ENCODE assay signal across 8 mouse cellular contexts in genomic region chr1:133660466-133661202, GRCm38 (mm10). TPM values are rescaled to one million over a fixed set of nuclear protein-coding genes. Genes with fewer than 3 reads are reported as not detected.
DNase-seq lines count a peak whose midpoint lies in the region; ATAC-seq and TF ChIP-seq lines count a peak whose summit lies in the region.

Zbed6 (minus strand) TSS chr1:133660885.

- peak within 1 kb of the TSS; percentile 79 for H3ac ChIP-seq in C2C12 (ENCODE audit: control insufficient read depth, insufficient read length, low read depth)

- TF ChIP-seq EP300 in stomach, postnatal 0 days (optimal IDR thresholded peaks at IDR 0.05): no peak

- TF ChIP-seq CTCF in C2C12 (IDR thresholded peaks at IDR 0.05; ENCODE audit: control insufficient read depth, insufficient read depth, insufficient read length): no peak
- no peak for TF ChIP-seq CTCF in bone marrow, adult 2 months (IDR thresholded peaks at IDR 0.05; ENCODE audit: control insufficient read depth, insufficient read depth, low read length)
- no peak for TF ChIP-seq CTCF in stomach, postnatal 0 days (IDR thresholded peaks at IDR 0.05; ENCODE audit: low read depth)

- peaks cover 51% of the 10 kb centered on the region for H3K79me3 ChIP-seq in C2C12 (ENCODE audit: low read depth)

- peak within 1 kb of the TSS; percentile 92 for H3K9ac ChIP-seq in embryonic facial prominence, embryonic 14.5 days (ENCODE audit: low read depth, low read length)
- H3K9ac ChIP-seq in liver, embryonic 12.5 days: peak within 1 kb of the TSS; percentile 93
- H3K9ac ChIP-seq in stomach, postnatal 0 days (ENCODE audit: low read length): peak within 1 kb of the TSS; percentile 91

- H3K27ac ChIP-seq in bone marrow, adult 2 months (ENCODE audit: control insufficient read depth, insufficient read depth, low read depth, low read length, poor library complexity): peak within 1 kb of the TSS; percentile 89
- peak within 1 kb of the TSS; percentile 97 for H3K27ac ChIP-seq in embryonic facial prominence, embryonic 14.5 days (replicated peaks; ENCODE audit: low read depth, low read length)
- peak within 1 kb of the TSS; percentile 97 for H3K27ac ChIP-seq in heart, embryonic 10.5 days
- peak within 1 kb of the TSS; percentile 88 for H3K27ac ChIP-seq in liver, embryonic 12.5 days
- peak within 1 kb of the TSS; percentile 95 for H3K27ac ChIP-seq in stomach, postnatal 0 days (replicated peaks)

- H3K9me3 ChIP-seq in embryonic facial prominence, embryonic 14.5 days (ENCODE audit: control insufficient read depth, low read length): no peaks in the 10 kb centered on the region
- H3K9me3 ChIP-seq in heart, embryonic 10.5 days: no peaks in the 10 kb centered on the region
- H3K9me3 ChIP-seq in liver, embryonic 12.5 days (replicated peaks): no peaks in the 10 kb centered on the region
- H3K9me3 ChIP-seq in stomach, postnatal 0 days (ENCODE audit: control insufficient read depth, low read length): no peaks in the 10 kb centered on the region

- peaks cover 37% of the 10 kb centered on the region for H3K36me3 ChIP-seq in C2C12 (ENCODE audit: control insufficient read depth, insufficient read depth)
- H3K36me3 ChIP-seq in embryonic facial prominence, embryonic 14.5 days (ENCODE audit: control insufficient read depth, insufficient read depth, low read length): peaks cover 34% of the 10 kb centered on the region
- H3K36me3 ChIP-seq in heart, embryonic 10.5 days: peaks cover 35% of the 10 kb centered on the region
- H3K36me3 ChIP-seq in liver, embryonic 12.5 days: peaks cover 39% of the 10 kb centered on the region
- peaks cover 2% of the 10 kb centered on the region; the same call in 1 of the 2 replicates for H3K36me3 ChIP-seq in stomach, postnatal 0 days (ENCODE audit: control insufficient read depth, insufficient read depth, low read length)

- peak; percentile 79 for DNase-seq in embryonic facial prominence, embryonic 14.5 days (ENCODE audit: low spot score)
- DNase-seq in heart, embryonic 10.5 days (ENCODE audit: low spot score): peak; percentile 91
- peak; percentile 77 for DNase-seq in kidney, adult 9 months
- peak; percentile 45 for DNase-seq in naive thymus-derived CD4-positive, alpha-beta T cell, adult 2 months (ENCODE audit: low read depth)
- DNase-seq in stomach, postnatal 0 days (ENCODE audit: low spot score): peak; percentile 82

- ATAC-seq in embryonic facial prominence, embryonic 14.5 days (ENCODE audit: low read depth): peak; percentile 81
- peak; percentile 77 for ATAC-seq in liver, embryonic 12.5 days
- ATAC-seq in stomach, postnatal 0 days (ENCODE audit: low FRiP score, low TSS enrichment): peak; percentile 80

- peaks cover 55% of the 10 kb centered on the region for H3K79me2 ChIP-seq in C2C12 (ENCODE audit: control insufficient read depth, insufficient read depth)

- WGBS in bone marrow, adult 2 months: under 1% methylated on average over 41 of the region's 41 CpGs
- WGBS in embryonic facial prominence, embryonic 14.5 days: under 1% methylated on average over 19 of the region's 41 CpGs
- WGBS in heart, embryonic 10.5 days: under 1% methylated on average over 37 of the region's 41 CpGs
- WGBS in liver, embryonic 12.5 days (ENCODE audit: insufficient replicate concordance): under 1% methylated on average over 39 of the region's 41 CpGs
- under 1% methylated on average over 39 of the region's 41 CpGs for WGBS in stomach, postnatal 0 days

- H3K4me1 ChIP-seq in bone marrow, adult 2 months (ENCODE audit: control insufficient read depth, insufficient read depth, low read length): no peaks in the 10 kb centered on the region
- peaks cover 26% of the 10 kb centered on the region for H3K4me1 ChIP-seq in embryonic facial prominence, embryonic 14.5 days (ENCODE audit: control insufficient read depth, insufficient read depth, low read length)
- peaks cover 50% of the 10 kb centered on the region for H3K4me1 ChIP-seq in heart, embryonic 10.5 days
- peaks cover 50% of the 10 kb centered on the region for H3K4me1 ChIP-seq in liver, embryonic 12.5 days
- 0 out of 2 replicates have a peak, but pooled peaks cover 6% of the 10 kb centered on the region for H3K4me1 ChIP-seq in stomach, postnatal 0 days (replicated peaks; ENCODE audit: control insufficient read depth, insufficient read depth)

- peak within 1 kb of the TSS; percentile 73 for H3K4me2 ChIP-seq in embryonic facial prominence, embryonic 14.5 days (ENCODE audit: low read depth, low read length)
- H3K4me2 ChIP-seq in liver, embryonic 12.5 days: peak within 1 kb of the TSS; percentile 94
- H3K4me2 ChIP-seq in stomach, postnatal 0 days (replicated peaks; ENCODE audit: low read depth): peak within 1 kb of the TSS; percentile 53

- no peak for TF ChIP-seq POLR2A in bone marrow, adult 2 months (IDR thresholded peaks at IDR 0.05; ENCODE audit: borderline replicate concordance, control insufficient read depth, low read depth, low read length)

- H3K27me3 ChIP-seq in C2C12 (ENCODE audit: control insufficient read depth, insufficient read depth, insufficient read length): no peaks in the 10 kb centered on the region
- no peaks in the 10 kb centered on the region for H3K27me3 ChIP-seq in embryonic facial prominence, embryonic 14.5 days (replicated peaks; ENCODE audit: control insufficient read depth, insufficient read depth, low read length)
- no peaks in the 10 kb centered on the region for H3K27me3 ChIP-seq in heart, embryonic 10.5 days (ENCODE audit: insufficient read depth, poor library complexity, severe bottlenecking)
- no peaks in the 10 kb centered on the region for H3K27me3 ChIP-seq in liver, embryonic 12.5 days (replicated peaks)
- H3K27me3 ChIP-seq in stomach, postnatal 0 days (ENCODE audit: control insufficient read depth, insufficient read depth, low read length): no peaks in the 10 kb centered on the region

- H3K4me3 ChIP-seq in C2C12 (ENCODE audit: insufficient read depth, poor library complexity, severe bottlenecking): peak within 1 kb of the TSS; percentile 62
- H3K4me3 ChIP-seq in bone marrow, adult 2 months (replicated peaks; ENCODE audit: control insufficient read depth, low read depth, low read length): peak within 1 kb of the TSS; percentile 98
- H3K4me3 ChIP-seq in embryonic facial prominence, embryonic 14.5 days (ENCODE audit: low read depth, low read length): peak within 1 kb of the TSS; percentile 64
- peak within 1 kb of the TSS; percentile 76 for H3K4me3 ChIP-seq in heart, embryonic 10.5 days
- H3K4me3 ChIP-seq in liver, embryonic 12.5 days: peak within 1 kb of the TSS; percentile 91
- H3K4me3 ChIP-seq in stomach, postnatal 0 days (ENCODE audit: low read depth, low read length): peak within 1 kb of the TSS; percentile 77

TF ChIP-seq in C2C12, 6 proteins besides CTCF, POLR2A, EP300 and RAD21:
- TF ChIP-seq USF1 (IDR thresholded peaks at IDR 0.05; ENCODE audit: low read depth): no peak
- TF ChIP-seq MYOD1 (IDR thresholded peaks at IDR 0.05; ENCODE audit: control insufficient read depth, insufficient read length, low read depth): no peak
- TF ChIP-seq FOSL1 (IDR thresholded peaks at IDR 0.05; ENCODE audit: insufficient read depth, low read length, poor library complexity, severe bottlenecking): no peak
- no peak for TF ChIP-seq MAX (IDR thresholded peaks at IDR 0.05)
- TF ChIP-seq MYOG (IDR thresholded peaks at IDR 0.05; ENCODE audit: control insufficient read depth, extremely low read depth, insufficient read length): no peak
- TF ChIP-seq CEBPB (IDR thresholded peaks at IDR 0.05; ENCODE audit: low read depth): no peak

RNA-seq across cellular contexts. Expression of gene Zbed6, which starts in this region (rescaled TPM):
- polyA plus RNA-seq in C2C12 (2012; fragmentation: generic; extraction: Trizol): 2.8 TPM
- polyA plus RNA-seq in bone marrow, adult 2 months (2011; ENCODE audit: insufficient read depth, insufficient read length, low replicate concordance, missing spikeins): not detected in 2 replicates
- polyA plus RNA-seq in embryonic facial prominence, embryonic 14.5 days (2014; fragmentation: Nextera tagmentation; extraction: Ambion mirVana): not detected in 2 replicates
- not detected in 2 replicates for polyA plus RNA-seq in heart, embryonic 10.5 days (2016; fragmentation: Nextera tagmentation; extraction: Ambion mirVana)
- polyA plus RNA-seq in liver, embryonic 12.5 days (2016; fragmentation: Nextera tagmentation; extraction: Ambion mirVana): not detected in 2 replicates
- polyA plus RNA-seq in stomach, postnatal 0 days (2015; fragmentation: Nextera tagmentation; extraction: Ambion mirVana): not detected in 2 replicates

Comparison
In these comparisons a context has a peak if more than half of its experiments do, and no peak if none do; other contexts are left out.
1. Peak in every context shown above with its lines: DNase-seq, ATAC-seq, H3K4me3 ChIP-seq and H3K27ac ChIP-seq.
2. Peak in DNase-seq, ATAC-seq, H3K4me3 ChIP-seq, H3K27ac ChIP-seq, H3K9ac ChIP-seq and H3K4me2 ChIP-seq in embryonic facial prominence, embryonic 14.5 days; RNA of the gene not detected or under 1 TPM.
3. Peak in DNase-seq, H3K4me3 ChIP-seq and H3K27ac ChIP-seq in heart, embryonic 10.5 days; RNA of the gene not detected or under 1 TPM.
4. Peak in ATAC-seq, H3K4me3 ChIP-seq, H3K27ac ChIP-seq, H3K9ac ChIP-seq and H3K4me2 ChIP-seq in liver, embryonic 12.5 days; RNA of the gene not detected or under 1 TPM.
5. Peak in DNase-seq, ATAC-seq, H3K4me3 ChIP-seq, H3K27ac ChIP-seq, H3K9ac ChIP-seq and H3K4me2 ChIP-seq in stomach, postnatal 0 days; RNA of the gene not detected or under 1 TPM.